Mouse (Mus musculus) intestine, embryonic 15.5 days (tissue): ENCODE data around the gene Myo7a. TPM values are rescaled to one million over a fixed set of nuclear protein-coding genes. Genes with fewer than 3 reads are reported as not detected.
A peak's percentile ranks its signal among the peaks of the same experiment; 100 is the strongest.

Experiments
- ATAC-seq: fragments of 200-750 bp; cut with Nextera tagmentation; 2 replicates; pipeline ENCODE4 v1.8.0; 2017; ENCODE audit warnings: moderate TSS enrichment, moderate library complexity
- H3K27ac ChIP-seq: fragments of 300-500 bp; sonication (generic); 2 replicates; pipeline ENCODE4 v1.5.1; 2015; ENCODE audit warnings: mild to moderate bottlenecking, inconsistent platforms
- H3K27me3 ChIP-seq: fragments of 300-500 bp; sonication (generic); replicated peaks from 2 replicates; pipeline ENCODE4 v1.6.1; 2015; ENCODE audit warnings: inconsistent platforms
- H3K36me3 ChIP-seq: fragments of 300-500 bp; sonication (generic); 2 replicates; pipeline ENCODE4 v1.6.1; 2015; ENCODE audit warnings: inconsistent platforms
- H3K4me1 ChIP-seq: fragments of 300-500 bp; sonication (generic); replicated peaks from 2 replicates; pipeline ENCODE4 v1.6.1; 2015; ENCODE audit warnings: inconsistent platforms
- H3K4me2 ChIP-seq: fragments of 300-500 bp; sonication (generic); replicated peaks from 2 replicates; pipeline ENCODE4 v1.6.1; 2015; ENCODE audit warnings: mild to moderate bottlenecking, inconsistent platforms
- H3K4me3 ChIP-seq: fragments of 300-500 bp; sonication (generic); replicated peaks from 2 replicates; pipeline ENCODE4 v1.5.1; 2015; ENCODE audit warnings: inconsistent platforms
- H3K9ac ChIP-seq: fragments of 300-500 bp; sonication (generic); 2 replicates; pipeline ENCODE4 v1.6.1; 2015; ENCODE audit warnings: inconsistent platforms
- H3K9me3 ChIP-seq: fragments of 300-500 bp; sonication (generic); 2 replicates; pipeline ENCODE4 v1.6.1; 2016; ENCODE audit warnings: inconsistent platforms
- WGBS: fragments of 180-500 bp; shearing (Covaris S2); methylation state at CpG from one replicate; pipeline ENCODE4 v1.1.7; 2015; 5-methylcytosine and 5-hydroxymethylcytosine counted together
- polyA plus RNA-seq: library from polyadenylated mRNA; unstranded; fragments of >200 nt; fragmentation: Nextera tagmentation; extraction: Ambion mirVana; gene quantifications from 2 replicates; pipeline ENCODE4 v1.2.1, GENCODE M21; 2015

Gene Myo7a
- polyA plus RNA-seq, 1 experiment from 2014 or later: 21.5 TPM

DNA sequence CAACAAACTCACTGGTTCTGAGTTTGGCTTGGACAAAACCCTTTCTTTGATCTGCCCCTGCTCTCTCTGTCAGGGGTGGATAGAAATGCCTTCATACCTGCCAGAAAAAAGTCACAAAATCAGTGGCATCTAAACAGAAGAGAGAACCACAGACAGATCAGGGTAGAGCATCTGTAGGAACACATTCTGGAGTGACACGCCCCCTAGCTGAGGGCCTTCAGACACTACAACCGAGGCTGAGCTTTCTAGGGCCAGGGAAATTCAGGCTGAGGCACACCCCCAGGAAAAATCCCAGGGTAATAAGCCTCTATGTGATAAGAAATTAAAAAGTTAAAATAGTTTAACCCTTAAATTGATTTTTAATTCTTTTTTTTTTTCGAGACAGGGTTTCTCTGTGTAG, 34.0 kb upstream of the Myo7a start:
- Histone ChIP-seq H3K4me3 (no peak overlapping the region), H3K9ac (no peak overlapping the region), H3K4me1 (peaks cover 14% of the 10 kb centered on the region), H3K9me3 (no peaks in the 10 kb centered on the region), H3K27ac (no peak overlapping the region), H3K36me3 (no peaks in the 10 kb centered on the region), H3K27me3 (no peaks in the 10 kb centered on the region), H3K4me2 (no peak overlapping the region)
- ATAC-seq: no peak
- 50% methylated on average over 3 of the region's 3 CpGs for WGBS

DNA sequence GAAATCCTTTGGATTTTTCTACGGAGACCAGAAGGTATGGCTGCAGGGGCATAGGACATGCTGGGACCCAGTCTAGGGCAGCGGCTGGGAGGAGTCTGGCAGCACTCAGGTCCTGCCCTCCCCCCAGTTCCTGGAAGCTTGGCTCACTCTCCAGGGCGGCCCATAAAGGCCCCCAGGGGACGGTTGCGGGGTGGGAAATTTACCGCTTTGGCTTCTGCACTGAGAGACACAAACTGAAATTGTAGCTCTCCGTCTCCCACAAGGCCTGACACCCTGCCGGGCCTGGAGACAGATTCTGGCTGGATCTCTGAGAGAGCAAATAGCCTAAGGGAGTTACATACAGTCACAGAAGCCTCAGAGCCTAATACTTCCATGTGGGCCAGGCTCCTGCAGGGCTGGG, 33.1 kb upstream of the Myo7a start:
- H3K27ac ChIP-seq: no peak overlapping the region
- H3K9ac ChIP-seq: no peak overlapping the region
- no peaks in the 10 kb centered on the region for H3K27me3 ChIP-seq
- peaks cover 9% of the 10 kb centered on the region; the same call in 1 of the 2 replicates for H3K4me1 ChIP-seq
- no peak overlapping the region for H3K4me3 ChIP-seq
- no peaks in the 10 kb centered on the region for H3K9me3 ChIP-seq
- 57% methylated on average over 8 of the region's 8 CpGs for WGBS
- no peak overlapping the region for H3K4me2 ChIP-seq
- no peak for ATAC-seq
- no peaks in the 10 kb centered on the region for H3K36me3 ChIP-seq

DNA sequence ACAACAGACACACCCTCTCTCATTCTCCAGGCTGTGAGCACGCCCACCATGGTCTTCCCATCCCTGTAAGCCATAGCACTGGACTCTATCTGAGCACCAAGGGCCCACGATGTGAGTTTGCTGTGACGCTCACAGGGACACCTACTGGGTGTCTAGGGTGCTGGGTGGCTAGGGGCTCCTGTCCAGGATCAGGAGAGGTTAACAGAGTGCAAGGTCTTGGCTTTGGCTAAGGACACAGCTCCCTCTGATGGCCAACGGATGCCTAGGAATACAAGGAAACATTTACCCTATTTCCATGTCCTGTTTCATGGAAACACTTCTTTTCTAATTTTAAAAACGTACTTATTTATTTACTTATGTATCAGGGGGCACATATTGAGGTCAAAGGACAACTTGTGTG, 31.2 kb upstream of the Myo7a start:
- H3K27ac ChIP-seq: no peak overlapping the region
- 44% methylated on average over 5 of the region's 5 CpGs for WGBS
- no peak overlapping the region for H3K9ac ChIP-seq
- no peak overlapping the region for H3K4me2 ChIP-seq
- no peaks in the 10 kb centered on the region for H3K9me3 ChIP-seq
- no peak overlapping the region for H3K4me3 ChIP-seq
- no peaks in the 10 kb centered on the region for H3K4me1 ChIP-seq
- H3K27me3 ChIP-seq: no peaks in the 10 kb centered on the region
- no peaks in the 10 kb centered on the region for H3K36me3 ChIP-seq
- no peak for ATAC-seq

DNA sequence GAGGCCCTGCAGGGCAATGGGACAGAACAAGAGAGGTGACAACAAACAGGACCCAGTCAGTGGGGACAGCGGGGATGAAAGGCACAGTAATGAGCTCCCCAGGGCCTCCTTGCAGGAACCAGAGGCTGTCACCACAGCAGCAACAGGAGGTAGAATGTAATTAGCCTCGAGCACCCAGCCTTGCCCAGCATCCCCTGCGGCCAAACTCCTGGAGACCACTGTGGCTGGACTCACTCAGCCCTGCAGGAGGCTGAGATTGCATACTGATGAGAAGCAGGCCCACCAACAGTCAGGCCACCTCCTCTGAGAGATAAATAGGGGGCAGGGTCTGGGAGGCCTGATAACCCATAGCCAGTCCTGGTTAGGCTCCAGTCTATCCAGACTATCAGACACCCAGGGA, 30.5 kb upstream of the Myo7a start:
- Histone ChIP-seq H3K27ac (no peak overlapping the region), H3K9ac (no peak overlapping the region), H3K4me3 (no peak overlapping the region), H3K36me3 (no peaks in the 10 kb centered on the region), H3K4me1 (no peaks in the 10 kb centered on the region), H3K9me3 (no peaks in the 10 kb centered on the region), H3K27me3 (no peaks in the 10 kb centered on the region), H3K4me2 (no peak overlapping the region)
- WGBS: 34% methylated on average over 3 of the region's 3 CpGs
- ATAC-seq: no peak

DNA sequence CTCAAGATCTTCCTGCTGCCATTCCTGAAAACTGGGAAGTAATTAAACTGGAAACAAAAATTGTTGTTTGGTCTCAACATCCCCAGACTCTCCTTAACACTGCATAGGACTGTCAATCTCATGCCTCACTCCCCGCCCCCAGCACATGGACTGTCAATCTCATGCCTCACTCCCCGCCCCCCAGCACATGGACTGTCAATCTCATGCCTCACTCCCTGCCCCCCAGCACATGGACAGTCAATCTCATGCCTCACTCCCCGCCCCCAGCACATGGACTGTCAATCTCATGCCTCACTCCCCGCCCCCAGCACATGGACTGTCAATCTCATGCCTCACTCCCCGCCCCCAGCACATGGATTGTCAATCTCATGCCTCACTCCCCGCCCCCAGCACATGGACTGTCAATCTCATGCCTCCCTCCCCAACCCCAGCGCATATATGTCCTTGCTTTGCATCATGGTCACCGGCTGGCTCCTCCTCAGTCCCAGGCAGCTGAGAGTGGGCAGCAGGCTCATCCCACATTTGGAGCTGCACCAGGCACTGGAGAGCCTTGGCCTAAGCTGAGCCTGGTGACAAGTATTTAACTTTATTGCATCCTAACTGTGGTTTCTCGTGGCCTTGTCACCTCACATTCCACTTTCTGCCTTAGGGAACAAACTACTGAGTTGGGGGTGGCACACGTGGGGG, 29.5 kb upstream of the Myo7a start:
- Histone ChIP-seq H3K4me1 (no peaks in the 10 kb centered on the region), H3K27ac (no peak overlapping the region)

DNA sequence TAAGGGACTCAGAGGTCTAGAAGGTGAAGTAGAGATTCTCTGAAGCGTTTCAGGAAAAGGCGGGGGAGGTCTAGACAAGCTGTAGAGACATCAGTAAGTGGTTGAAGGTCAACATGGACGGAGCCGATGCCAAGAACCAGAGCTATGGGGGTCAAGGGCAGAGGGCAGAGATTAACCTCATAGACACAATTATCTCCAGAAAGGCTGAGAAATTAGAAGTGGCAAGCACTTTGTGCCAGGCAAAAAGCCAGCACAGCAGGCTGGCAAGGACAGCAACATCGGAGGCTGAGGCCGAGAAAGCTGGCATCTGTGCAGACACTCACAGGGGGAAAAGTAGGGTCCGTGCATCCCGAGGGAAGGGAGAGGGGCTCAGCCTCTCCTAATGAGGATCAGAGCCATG, 28.4 kb upstream of the Myo7a start:
- WGBS: 72% methylated on average over 8 of the region's 8 CpGs
- no peak overlapping the region for H3K27ac ChIP-seq
- H3K4me1 ChIP-seq: no peaks in the 10 kb centered on the region
- no peaks in the 10 kb centered on the region for H3K27me3 ChIP-seq
- H3K4me3 ChIP-seq: no peak overlapping the region
- H3K9me3 ChIP-seq: no peaks in the 10 kb centered on the region
- H3K36me3 ChIP-seq: no peaks in the 10 kb centered on the region
- H3K4me2 ChIP-seq: no peak overlapping the region
- H3K9ac ChIP-seq: no peak overlapping the region
- no peak for ATAC-seq

More for the DNA sequence above, 29.5 kb upstream of the Myo7a start:
- no peak for ATAC-seq
- 70% methylated on average over 10 of the region's 10 CpGs for WGBS
- no peaks in the 10 kb centered on the region for H3K27me3 ChIP-seq
- no peak overlapping the region for H3K9ac ChIP-seq
- no peak overlapping the region for H3K4me3 ChIP-seq
- no peaks in the 10 kb centered on the region for H3K9me3 ChIP-seq
- H3K4me2 ChIP-seq: no peak overlapping the region
- H3K36me3 ChIP-seq: no peaks in the 10 kb centered on the region

DNA sequence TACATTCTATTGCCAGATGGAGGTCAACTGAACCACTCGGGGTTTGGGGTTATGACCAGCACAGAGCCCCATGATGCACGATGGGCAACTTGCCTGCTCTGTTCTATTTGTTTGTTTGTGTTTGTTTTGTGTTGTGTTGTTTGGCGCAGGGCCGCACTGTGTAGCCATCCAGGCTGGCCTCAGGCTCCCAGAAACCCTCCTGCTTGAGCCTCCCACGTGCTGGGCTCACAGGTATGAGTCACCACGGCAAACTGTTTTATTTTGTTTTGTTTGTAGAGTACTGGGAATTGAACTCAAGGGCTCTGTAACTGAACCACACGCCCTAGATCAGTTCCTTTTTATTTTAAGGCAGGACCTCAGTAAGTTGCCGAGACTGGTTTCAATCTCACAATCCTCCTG, 27.1 kb upstream of the Myo7a start:
- no peaks in the 10 kb centered on the region for H3K27me3 ChIP-seq
- H3K4me2 ChIP-seq: no peak overlapping the region
- no peaks in the 10 kb centered on the region for H3K36me3 ChIP-seq
- WGBS: 63% methylated on average over 8 of the region's 8 CpGs
- no peak for ATAC-seq
- no peak overlapping the region for H3K27ac ChIP-seq
- H3K9ac ChIP-seq: no peak overlapping the region
- no peaks in the 10 kb centered on the region for H3K4me1 ChIP-seq
- H3K4me3 ChIP-seq: no peak overlapping the region
- no peaks in the 10 kb centered on the region for H3K9me3 ChIP-seq

DNA sequence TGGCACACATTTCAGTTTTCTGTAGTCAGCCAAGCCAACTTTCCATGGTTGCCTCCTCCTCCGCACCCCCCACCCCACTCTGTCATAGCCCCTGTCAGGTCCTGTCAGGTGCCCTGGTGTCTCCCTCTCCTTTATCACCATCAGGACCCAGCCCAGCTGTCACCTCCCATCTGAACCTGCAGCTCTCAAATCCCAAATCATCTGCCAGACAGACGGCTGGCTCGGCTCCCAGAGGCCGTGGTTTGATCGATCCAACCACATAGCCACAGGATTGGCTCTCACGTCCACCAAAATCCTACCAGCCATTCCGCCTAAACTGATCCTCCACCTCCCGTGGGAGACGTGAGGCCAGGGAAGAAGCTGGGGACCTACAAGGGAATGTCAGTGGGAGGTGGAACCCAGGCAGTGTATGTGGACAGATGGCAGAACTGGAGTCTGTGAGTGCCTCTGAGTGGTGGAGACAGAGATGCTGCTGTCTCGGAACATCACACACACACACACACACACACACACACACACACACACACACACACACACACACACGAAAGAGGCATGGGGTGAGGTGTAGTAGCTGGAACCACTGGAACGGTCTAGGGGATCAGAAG, 26.6 kb upstream of the Myo7a start:
- ATAC-seq: no peak
- no peak overlapping the region for H3K9ac ChIP-seq
- no peaks in the 10 kb centered on the region for H3K9me3 ChIP-seq
- no peak overlapping the region for H3K4me2 ChIP-seq
- H3K36me3 ChIP-seq: no peaks in the 10 kb centered on the region
- H3K27me3 ChIP-seq: no peaks in the 10 kb centered on the region
- H3K4me1 ChIP-seq: no peaks in the 10 kb centered on the region
- H3K27ac ChIP-seq: no peak overlapping the region
- no peak overlapping the region for H3K4me3 ChIP-seq
- 85% methylated on average over 11 of the region's 12 CpGs for WGBS

DNA sequence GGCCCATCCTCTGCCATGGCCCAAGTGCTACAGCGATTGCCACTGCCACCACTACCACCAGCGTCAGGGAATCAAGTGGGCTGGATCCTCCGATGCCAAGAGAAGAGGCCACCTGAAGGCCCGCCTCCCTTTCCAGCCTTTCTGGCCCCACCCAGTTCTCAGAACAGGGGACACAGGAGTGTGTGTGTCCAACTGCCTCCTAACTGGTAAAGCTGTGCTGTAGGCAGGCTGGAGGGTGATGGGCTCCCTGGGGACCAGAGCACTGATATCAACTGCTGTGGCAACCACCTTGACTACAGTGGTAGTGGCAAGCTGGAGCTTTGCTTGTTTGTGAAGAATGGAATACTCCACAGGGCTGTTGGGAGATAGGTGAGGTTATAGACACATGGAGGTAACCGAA, 26.1 kb upstream of the Myo7a start, which contains the start of gene Omp:
Omp (minus strand) TSS at position 101 of the 400 bp plus-strand sequence.
- Histone ChIP-seq H3K4me3 (no peak within 1 kb of the TSS), H3K9ac (no peak within 1 kb of the TSS), H3K36me3 (no peaks in the 10 kb centered on the region), H3K27ac (no peak within 1 kb of the TSS), H3K27me3 (no peaks in the 10 kb centered on the region), H3K9me3 (no peaks in the 10 kb centered on the region), H3K4me2 (no peak within 1 kb of the TSS), H3K4me1 (no peaks in the 10 kb centered on the region)
- ATAC-seq: no peak
- whole genome bisulfite sequencing: 91% methylated on average over 5 of the region's 5 CpGs

DNA sequence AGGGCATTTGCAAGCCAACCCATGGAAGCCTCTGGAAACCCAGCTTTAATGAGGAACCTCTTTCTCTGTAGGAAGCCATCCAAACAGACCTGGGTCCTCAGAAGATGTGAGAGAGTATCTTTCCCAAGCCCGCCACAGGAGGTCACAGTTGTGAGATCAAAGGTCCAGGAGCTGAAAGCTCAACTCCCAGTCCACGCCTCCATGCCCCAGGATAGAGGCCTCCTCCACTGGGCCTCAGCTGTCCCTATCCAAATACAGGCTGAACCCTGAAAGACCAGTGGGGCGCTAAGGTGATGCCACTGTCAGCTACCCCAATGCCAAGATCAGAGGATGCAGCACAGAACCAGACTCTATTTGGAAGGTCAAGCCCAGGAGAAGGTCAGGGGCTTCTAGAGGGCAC, 23.3 kb upstream of the Myo7a start:
- no peak overlapping the region for H3K4me2 ChIP-seq
- H3K9me3 ChIP-seq: no peaks in the 10 kb centered on the region
- H3K36me3 ChIP-seq: no peaks in the 10 kb centered on the region
- no peak for ATAC-seq
- H3K9ac ChIP-seq: no peak overlapping the region
- no peaks in the 10 kb centered on the region for H3K4me1 ChIP-seq
- no peak overlapping the region for H3K4me3 ChIP-seq
- H3K27ac ChIP-seq: no peak overlapping the region
- WGBS: 80% methylated on average over 3 of the region's 3 CpGs
- H3K27me3 ChIP-seq: no peaks in the 10 kb centered on the region

- Histone ChIP-seq H3K4me3 (no peak overlapping the region), H3K9ac (no peak overlapping the region), H3K4me1 (no peaks in the 10 kb centered on the region), H3K27me3 (no peaks in the 10 kb centered on the region), H3K27ac (no peak overlapping the region), H3K9me3 (no peaks in the 10 kb centered on the region), H3K36me3 (no peaks in the 10 kb centered on the region), H3K4me2 (no peak overlapping the region)
- no peak for ATAC-seq
- 70% methylated on average over 8 of the region's 8 CpGs for WGBS
Measured at GRCm38 (mm10) chr7:98142247-98142646, 22.9 kb upstream of the Myo7a start.

DNA sequence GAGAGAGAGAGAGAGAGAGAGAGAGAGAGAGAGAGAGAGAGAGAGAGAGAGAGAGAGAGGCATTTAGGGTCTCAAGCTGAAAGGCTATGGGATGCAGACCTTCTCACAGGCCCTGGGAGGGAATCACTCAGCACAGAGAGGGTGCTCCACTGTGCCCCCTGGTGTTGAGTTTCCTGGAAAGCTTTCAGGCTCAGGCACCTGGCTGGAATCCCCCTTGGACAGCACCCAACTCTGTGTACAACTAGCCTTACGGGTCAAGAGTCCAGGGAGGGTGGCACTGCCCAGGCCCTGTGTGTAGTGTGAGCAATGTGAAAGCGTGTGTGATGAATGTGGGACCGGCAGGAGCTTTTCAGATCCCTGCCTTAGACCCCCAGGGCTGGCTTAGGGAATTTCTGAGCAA, 21.9 kb upstream of the Myo7a start:
- Histone ChIP-seq H3K27me3 (no peaks in the 10 kb centered on the region), H3K36me3 (no peaks in the 10 kb centered on the region), H3K9ac (no peak overlapping the region), H3K4me3 (no peak overlapping the region), H3K4me1 (no peaks in the 10 kb centered on the region), H3K27ac (no peak overlapping the region), H3K9me3 (no peaks in the 10 kb centered on the region), H3K4me2 (no peak overlapping the region)
- ATAC-seq: no peak
- 60% methylated on average over 3 of the region's 3 CpGs for WGBS

DNA sequence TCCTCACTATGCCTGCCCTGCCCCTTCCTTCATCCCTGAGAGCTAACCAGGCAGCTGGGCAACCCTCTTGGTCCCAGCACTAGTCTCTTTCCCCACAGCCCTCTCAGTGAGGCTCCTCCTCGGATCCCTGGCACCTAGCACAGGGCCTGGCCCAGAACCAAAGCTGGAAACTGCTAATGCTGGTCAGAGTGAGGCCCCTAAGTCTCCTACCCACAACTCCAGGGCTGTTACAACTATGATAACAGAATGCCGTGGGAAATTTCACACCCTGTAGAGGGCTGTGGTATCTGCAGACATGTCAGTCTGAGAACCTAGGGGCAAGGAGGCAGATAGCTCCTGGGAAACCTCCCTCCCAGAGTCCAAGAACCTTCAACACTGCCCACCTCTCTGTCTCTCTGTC, 21.3 kb upstream of the Myo7a start:
- ATAC-seq: peak; percentile 30; the same call in 1 of the 2 replicates
- 40% methylated on average over 2 of the region's 2 CpGs for WGBS
- no peak overlapping the region for H3K27ac ChIP-seq
- H3K4me3 ChIP-seq: no peak overlapping the region
- no peaks in the 10 kb centered on the region for H3K4me1 ChIP-seq
- no peak overlapping the region for H3K4me2 ChIP-seq
- no peaks in the 10 kb centered on the region for H3K36me3 ChIP-seq
- no peaks in the 10 kb centered on the region for H3K27me3 ChIP-seq
- no peaks in the 10 kb centered on the region for H3K9me3 ChIP-seq
- H3K9ac ChIP-seq: no peak overlapping the region
